Mouse (Mus musculus): ENCODE results near the gene Sel1l2. TPM values are rescaled to one million over a fixed set of nuclear protein-coding genes. Genes with fewer than 3 reads are reported as not detected.

Gene Sel1l2
- total and polyA plus RNA-seq, 3 experiments: not detected

DNA sequence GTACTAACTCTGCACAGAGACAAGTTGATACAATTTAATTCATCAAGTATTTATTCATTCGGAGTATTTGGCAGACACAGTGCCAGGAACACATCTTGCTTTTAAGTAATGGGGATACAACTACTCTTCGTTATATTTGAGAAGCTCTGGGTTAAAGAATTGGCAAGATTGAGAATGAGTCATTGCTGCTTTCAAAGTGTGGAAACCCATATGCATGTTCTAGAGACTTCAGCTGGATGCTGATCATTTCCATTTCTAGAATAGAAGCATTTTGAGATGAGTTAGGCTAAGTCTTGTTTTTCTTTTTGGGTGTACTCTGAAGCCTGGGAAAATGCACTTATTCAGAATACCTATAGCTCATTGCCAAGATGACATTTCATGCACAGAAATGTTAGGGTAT lies 95.7 kb downstream of the Sel1l2 start:
- TF ChIP-seq E2F4 (IDR thresholded peaks at IDR 0.05; ENCODE audit: insufficient replicate concordance, low read depth, low read length) (no peak), POLR2AphosphoS2 (IDR thresholded peaks at IDR 0.05; ENCODE audit: low read depth, low read length) (no peak), TBP (conservative IDR thresholded peaks at IDR 0.05; ENCODE audit: low read depth, low read length) (no peak), POLR2A (IDR thresholded peaks at IDR 0.05; ENCODE audit: low read depth, low read length) (no peak), ETS1 (conservative IDR thresholded peaks at IDR 0.05; ENCODE audit: low read depth, low read length) (no peak), RAD21 (IDR thresholded peaks at IDR 0.05; ENCODE audit: low read depth, low read length) (no peak), MXI1 (IDR thresholded peaks at IDR 0.05; ENCODE audit: low read depth, low read length) (no peak), JUN (IDR thresholded peaks at IDR 0.05; ENCODE audit: insufficient read depth, low read depth, low read length) (no peak), ZNF384 (IDR thresholded peaks at IDR 0.05; ENCODE audit: low read depth, low read length) (no peak), MAFK (IDR thresholded peaks at IDR 0.05; ENCODE audit: insufficient replicate concordance, low read length) (no peak), SMC3 (IDR thresholded peaks at IDR 0.05; ENCODE audit: low read depth, low read length) (no peak)

GRCm38 (mm10) chr2:140280808-140281207 lies 108.7 kb downstream of the Sel1l2 start:
- H3K4me1 ChIP-seq (ENCODE audit: control insufficient read depth in 1 of 2, insufficient read depth in 2 of 2): peaks cover 5 to 35% of the 10 kb centered on the region in 2 experiments; a peak in 3 of 4 replicates
- H3K27ac ChIP-seq (ENCODE audit: insufficient read depth, low read depth): no peak overlapping the region
- H3K36me3 ChIP-seq (replicated peaks in 1 of 2; ENCODE audit: control insufficient read depth in 1 of 2, insufficient read depth in 1 of 2, low read length in 1 of 2): no peaks in the 10 kb centered on the region
- H3K79me2 ChIP-seq (replicated peaks; ENCODE audit: control insufficient read depth, extremely low read depth, insufficient read depth, poor library complexity, severe bottlenecking): no peaks in the 10 kb centered on the region
- H3K4me3 ChIP-seq (replicated peaks in 1 of 3; ENCODE audit: low read depth in 2 of 3, low read length in 2 of 3, poor library complexity in 1 of 3): peak overlapping the region in 1 of 3 experiments; percentile 28
- DNase-seq (ENCODE audit: extremely low read depth): peak; percentile 89
- TF ChIP-seq POLR2A (IDR thresholded peaks at IDR 0.05; ENCODE audit: low read depth, low read length) (peak; percentile 44; the same call in 1 of the 2 replicates), MEF2A (IDR thresholded peaks at IDR 0.05; ENCODE audit: borderline replicate concordance, low read depth, low read length) (no peak), TCF12 (IDR thresholded peaks at IDR 0.05; ENCODE audit: low read depth, low read length) (peak; percentile 27; the same call in 1 of the 2 replicates), NRF1 (IDR thresholded peaks at IDR 0.05; ENCODE audit: low read depth, low read length) (no peak), UBTF (IDR thresholded peaks at IDR 0.05; ENCODE audit: low read depth, low read length) (no peak), ZNF384 (IDR thresholded peaks at IDR 0.05; ENCODE audit: low read depth, low read length) (no peak), EP300 (IDR thresholded peaks at IDR 0.05; ENCODE audit: low read length) (no peak), MAX (IDR thresholded peaks at IDR 0.05; ENCODE audit: low read length) (no peak), JUND (conservative IDR thresholded peaks at IDR 0.05; ENCODE audit: low read depth, low read length) (no peak), TBP (conservative IDR thresholded peaks at IDR 0.05; ENCODE audit: low read depth, low read length) (no peak; the same call in 1 of the 2 replicates), KAT2A (IDR thresholded peaks at IDR 0.05; ENCODE audit: insufficient replicate concordance, low read length) (no peak), ETS1 (conservative IDR thresholded peaks at IDR 0.05; ENCODE audit: low read depth, low read length) (no peak), RCOR1 (conservative IDR thresholded peaks at IDR 0.05; ENCODE audit: low read depth, low read length) (no peak), USF1 (IDR thresholded peaks at IDR 0.05; ENCODE audit: low read depth, low read length) (no peak), PAX5 (IDR thresholded peaks at IDR 0.05; ENCODE audit: low read length) (no peak), ZMIZ1 (IDR thresholded peaks at IDR 0.05; ENCODE audit: low read depth, low read length) (no peak), ELF1 (IDR thresholded peaks at IDR 0.05; ENCODE audit: low read depth, low read length) (peak; percentile 67), ZKSCAN1 (IDR thresholded peaks at IDR 0.05; ENCODE audit: borderline replicate concordance, low read depth, low read length) (no peak), SMC3 (IDR thresholded peaks at IDR 0.05; ENCODE audit: low read depth, low read length) (no peak), HCFC1 (IDR thresholded peaks at IDR 0.05; ENCODE audit: low read depth, low read length) (no peak)
- H3K9ac ChIP-seq (ENCODE audit: insufficient read depth, low read depth): no peak overlapping the region
- in situ Hi-C loops (cut with MboI; ENCODE audit: low pct_ligation_motif_present, low pct_unique_long_range_greater_than_20kb, low sequenced_read_pairs) (no loop called here), dilution Hi-C loops (cut with MboI; ENCODE audit: extremely low pct_ligation_motif_present, extremely low pct_unique_long_range_greater_than_20kb, low sequenced_read_pairs) (no loop called here)
- no peaks in the 10 kb centered on the region for H3K27me3 ChIP-seq (replicated peaks)
- H3K4me2 ChIP-seq (ENCODE audit: insufficient read depth, low read depth, poor library complexity, severe bottlenecking): peak overlapping the region; percentile 80
- no peaks in the 10 kb centered on the region for H3K9me3 ChIP-seq (replicated peaks; ENCODE audit: low read length)

More for the DNA sequence above, 95.7 kb downstream of the Sel1l2 start:
- Histone ChIP-seq H3K36me3 (replicated peaks in 1 of 2; ENCODE audit: control insufficient read depth in 1 of 2, insufficient read depth in 1 of 2, low read length in 1 of 2) (no peaks in the 10 kb centered on the region), H3K27me3 (replicated peaks) (no peaks in the 10 kb centered on the region), H3K4me1 (ENCODE audit: control insufficient read depth in 1 of 2, insufficient read depth in 2 of 2) (no peaks in the 10 kb centered on the region; a peak in 1 of 4 replicates), H3K4me2 (ENCODE audit: insufficient read depth, low read depth, poor library complexity, severe bottlenecking) (no peak overlapping the region), H3K27ac (ENCODE audit: insufficient read depth, low read depth) (no peak overlapping the region), H3K79me2 (replicated peaks; ENCODE audit: control insufficient read depth, extremely low read depth, insufficient read depth, poor library complexity, severe bottlenecking) (no peaks in the 10 kb centered on the region), H3K4me3 (replicated peaks in 1 of 3; ENCODE audit: low read depth in 2 of 3, low read length in 2 of 3, poor library complexity in 1 of 3) (no peak overlapping the region), H3K9me3 (replicated peaks; ENCODE audit: low read length) (no peaks in the 10 kb centered on the region), H3K9ac (ENCODE audit: insufficient read depth, low read depth) (no peak overlapping the region)
- in situ Hi-C loops (cut with MboI; ENCODE audit: low pct_ligation_motif_present, low pct_unique_long_range_greater_than_20kb, low sequenced_read_pairs) (no loop called here), dilution Hi-C loops (cut with MboI; ENCODE audit: extremely low pct_ligation_motif_present, extremely low pct_unique_long_range_greater_than_20kb, low sequenced_read_pairs) (no loop called here)
- no peak for DNase-seq (ENCODE audit: extremely low read depth)

All from CH12.LX (cell line).